Mouse (Mus musculus) thymus, adult 2 months (tissue): ENCODE measurements around the gene Snrpc.

Source experiments
- CTCF ChIP-seq: fragments of 200-500 bp; IDR thresholded peaks from 2 replicates; pipeline ENCODE4 v1.5.1; 2012; ENCODE audit warnings: mild to moderate bottlenecking, control low read depth, low read length, moderate library complexity, borderline replicate concordance; ENCODE audit not compliant: control insufficient read depth, poor library complexity, insufficient read depth; ENCODE audit errors: extremely low read depth
- POLR2A ChIP-seq: fragments of 200-500 bp; IDR thresholded peaks from 2 replicates; pipeline ENCODE4 v1.6.1; 2012; ENCODE audit warnings: mild to moderate bottlenecking, low read length, control low read depth, moderate library complexity; ENCODE audit not compliant: control insufficient read depth, poor library complexity, insufficient read depth; ENCODE audit errors: extremely low read depth

DNA sequence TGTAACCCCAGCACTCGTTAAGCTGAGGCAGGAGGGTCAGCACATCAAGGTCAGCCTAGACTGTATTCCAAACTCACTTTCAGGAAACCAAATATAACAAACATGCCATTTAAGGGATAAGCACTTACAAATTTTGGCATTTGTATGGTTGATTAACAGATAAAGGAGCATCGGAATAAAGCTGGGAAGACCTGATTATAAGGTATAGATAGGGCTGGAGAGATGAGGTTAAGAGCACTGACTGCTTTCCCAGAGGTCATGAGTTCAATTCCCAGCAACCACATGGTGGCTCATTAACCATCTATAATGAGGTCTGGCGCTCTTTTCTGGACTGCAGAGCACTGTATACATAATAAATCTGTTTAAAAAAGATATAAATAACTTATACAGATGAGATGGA is 35.6 kb downstream of the Snrpc start:
- TF ChIP-seq POLR2A (no peak), CTCF (no peak)
